Mouse (Mus musculus): ENCODE measurements around the gene Sgsm3. TPM values are rescaled to one million over a fixed set of nuclear protein-coding genes. Genes with fewer than 3 reads are reported as not detected.

The Sgsm3 gene
- polyA plus RNA-seq, 1 experiment from 2014 or later: 29.2 TPM

DNA sequence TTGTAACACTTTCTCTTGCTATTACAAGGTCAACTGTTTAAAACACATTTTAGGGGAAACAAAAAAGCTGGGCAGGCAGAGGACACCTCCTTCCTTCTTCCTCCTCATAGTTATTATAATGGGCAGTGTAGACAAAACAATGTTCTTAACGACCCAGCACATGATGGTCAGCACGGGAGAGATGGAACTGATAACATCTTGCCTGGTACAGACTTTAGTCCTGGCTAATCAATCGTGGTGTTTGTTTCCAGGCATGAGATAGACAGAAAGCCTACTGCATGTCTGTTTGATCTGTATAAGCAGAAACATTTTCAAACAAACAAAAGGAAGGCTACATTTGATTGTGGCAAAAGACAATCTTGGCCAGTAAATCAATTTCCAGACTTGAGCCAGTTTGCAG lies 72.9 kb downstream of the Sgsm3 start:
- Histone ChIP-seq H3K4me1 (ENCODE audit: control insufficient read depth, insufficient read depth, low read length) (0 out of 2 replicates have a peak, but pooled peaks cover 3% of the 10 kb centered on the region), H3K27me3 (ENCODE audit: control insufficient read depth, insufficient read depth, low read length) (no peaks in the 10 kb centered on the region), H3K4me2 (replicated peaks; ENCODE audit: low read depth, low read length) (no peak overlapping the region), H3K4me3 (ENCODE audit: low read depth, low read length) (no peak overlapping the region), H3K9ac (replicated peaks; ENCODE audit: low read depth, low read length) (no peak overlapping the region), H3K27ac (ENCODE audit: low read length) (no peak overlapping the region), H3K36me3 (ENCODE audit: control insufficient read depth, insufficient read depth, low read length) (no peaks in the 10 kb centered on the region), H3K9me3 (ENCODE audit: control insufficient read depth, low read depth, low read length) (no peaks in the 10 kb centered on the region)
- no peak for ATAC-seq (ENCODE audit: insufficient number of reproducible peaks, insufficient read depth, low FRiP score, low read depth)
- WGBS: 16% methylated on average over 3 of the region's 3 CpGs

DNA sequence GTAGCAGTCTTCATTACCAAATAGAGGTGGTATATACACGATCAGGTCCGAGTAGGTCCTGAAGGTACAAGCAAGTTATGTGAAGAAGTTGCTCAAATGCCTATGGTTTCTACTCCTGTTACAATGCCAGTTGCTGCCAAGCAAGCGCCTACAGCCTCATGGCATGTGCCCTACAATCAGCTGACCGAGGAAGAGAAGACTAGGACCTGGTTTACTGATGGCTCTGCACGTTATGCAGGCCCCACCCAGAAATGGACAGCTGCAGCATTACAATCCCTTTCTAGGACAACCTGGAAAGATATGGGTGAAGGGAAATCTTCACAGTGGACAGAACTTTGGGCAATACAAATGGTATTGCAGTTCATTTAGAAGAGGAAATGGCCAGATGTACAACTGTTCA lies 74.9 kb downstream of the Sgsm3 start:
- no peak overlapping the region for H3K4me2 ChIP-seq (replicated peaks; ENCODE audit: low read depth, low read length)
- 91% methylated on average over 5 of the region's 5 CpGs for WGBS
- H3K27ac ChIP-seq (ENCODE audit: low read length): no peak overlapping the region

DNA sequence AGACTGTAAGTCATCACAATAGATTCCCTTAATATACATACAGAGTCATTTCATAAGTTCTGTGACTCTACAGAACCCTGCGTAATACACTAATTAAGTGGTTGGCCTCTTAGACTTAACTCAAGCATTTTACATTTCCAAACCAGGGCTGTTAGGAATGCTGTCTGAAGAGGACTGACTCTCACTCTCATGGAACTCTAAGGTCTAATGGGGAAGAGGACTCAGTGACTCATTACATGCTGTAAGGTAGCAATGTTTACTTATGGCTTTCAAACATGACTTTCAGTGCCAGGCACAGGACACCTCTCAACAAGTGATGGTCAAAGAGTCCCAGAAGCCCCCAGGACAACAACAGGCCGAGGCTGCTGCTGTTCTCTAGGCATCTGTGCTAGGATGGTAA lies 77.9 kb downstream of the Sgsm3 start:
- no peak overlapping the region for H3K4me3 ChIP-seq (ENCODE audit: low read depth, low read length)
- H3K4me1 ChIP-seq (ENCODE audit: control insufficient read depth, insufficient read depth, low read length): 0 out of 2 replicates have a peak, but pooled peaks cover 2% of the 10 kb centered on the region
- no peak overlapping the region for H3K27ac ChIP-seq (ENCODE audit: low read length)
- H3K27me3 ChIP-seq (ENCODE audit: control insufficient read depth, insufficient read depth, low read length): no peaks in the 10 kb centered on the region
- WGBS: 87% methylated on average over 2 of the region's 2 CpGs
- no peak for ATAC-seq (ENCODE audit: insufficient number of reproducible peaks, insufficient read depth, low FRiP score, low read depth)
- H3K4me2 ChIP-seq (replicated peaks; ENCODE audit: low read depth, low read length): no peak overlapping the region
- no peaks in the 10 kb centered on the region for H3K36me3 ChIP-seq (ENCODE audit: control insufficient read depth, insufficient read depth, low read length)
- H3K9ac ChIP-seq (replicated peaks; ENCODE audit: low read depth, low read length): no peak overlapping the region
- H3K9me3 ChIP-seq (ENCODE audit: control insufficient read depth, low read depth, low read length): no peaks in the 10 kb centered on the region

More for the DNA sequence above, 74.9 kb downstream of the Sgsm3 start:
- H3K36me3 ChIP-seq (ENCODE audit: control insufficient read depth, insufficient read depth, low read length): no peaks in the 10 kb centered on the region
- no peaks in the 10 kb centered on the region for H3K9me3 ChIP-seq (ENCODE audit: control insufficient read depth, low read depth, low read length)
- 0 out of 2 replicates have a peak, but pooled peaks cover 3% of the 10 kb centered on the region for H3K4me1 ChIP-seq (ENCODE audit: control insufficient read depth, insufficient read depth, low read length)
- no peak overlapping the region for H3K9ac ChIP-seq (replicated peaks; ENCODE audit: low read depth, low read length)
- H3K4me3 ChIP-seq (ENCODE audit: low read depth, low read length): no peak overlapping the region
- no peaks in the 10 kb centered on the region for H3K27me3 ChIP-seq (ENCODE audit: control insufficient read depth, insufficient read depth, low read length)
- ATAC-seq (ENCODE audit: insufficient number of reproducible peaks, insufficient read depth, low FRiP score, low read depth): no peak

DNA sequence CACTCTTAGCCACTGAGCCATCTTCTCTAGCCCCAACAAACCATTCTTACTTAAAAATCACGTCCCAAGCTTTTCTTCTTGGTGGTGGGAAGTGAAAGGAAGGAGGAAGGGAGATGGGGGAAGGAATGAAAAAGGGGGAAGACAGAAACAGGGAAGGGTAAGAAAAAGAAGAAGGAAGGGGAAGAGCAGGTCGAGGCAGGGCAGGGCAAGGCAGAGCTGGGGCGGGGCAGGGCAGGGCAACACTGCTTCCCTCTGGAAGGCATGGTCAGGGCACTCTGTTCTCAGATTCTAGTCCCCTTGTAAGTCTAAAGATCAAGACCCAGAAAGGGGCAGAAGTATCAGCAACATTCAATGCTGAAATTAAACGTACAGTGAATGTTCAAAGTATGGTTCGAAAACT lies 80.2 kb downstream of the Sgsm3 start:
- WGBS: 87% methylated on average over 5 of the region's 5 CpGs
- H3K4me2 ChIP-seq (replicated peaks; ENCODE audit: low read depth, low read length): no peak overlapping the region

DNA sequence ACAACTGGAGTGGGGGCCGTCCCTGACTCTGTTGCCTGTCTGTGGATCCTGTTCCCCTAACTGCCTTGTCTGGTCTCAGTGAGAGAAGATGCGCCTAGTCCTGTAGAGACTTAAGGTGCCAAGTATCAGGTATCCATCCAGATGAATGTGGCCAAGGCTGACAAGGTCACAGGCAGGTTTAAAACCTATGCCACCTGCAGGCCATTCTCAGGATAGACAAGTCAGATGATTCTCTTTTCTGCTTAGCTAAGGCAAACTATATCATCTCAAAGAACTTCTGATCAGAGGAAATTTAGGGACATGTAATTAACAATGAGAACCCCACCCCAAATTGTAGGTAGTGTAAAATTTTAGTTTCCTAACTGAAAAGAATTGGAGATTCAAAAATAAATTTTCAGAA lies 83.4 kb downstream of the Sgsm3 start:
- H3K9me3 ChIP-seq (ENCODE audit: control insufficient read depth, low read depth, low read length): no peaks in the 10 kb centered on the region

More for the DNA sequence above, 80.2 kb downstream of the Sgsm3 start:
- ATAC-seq (ENCODE audit: insufficient number of reproducible peaks, insufficient read depth, low FRiP score, low read depth): no peak
- Histone ChIP-seq H3K9me3 (ENCODE audit: control insufficient read depth, low read depth, low read length) (no peaks in the 10 kb centered on the region), H3K27ac (ENCODE audit: low read length) (no peak overlapping the region), H3K9ac (replicated peaks; ENCODE audit: low read depth, low read length) (no peak overlapping the region), H3K4me1 (ENCODE audit: control insufficient read depth, insufficient read depth, low read length) (peaks cover 15% of the 10 kb centered on the region), H3K36me3 (ENCODE audit: control insufficient read depth, insufficient read depth, low read length) (no peaks in the 10 kb centered on the region), H3K4me3 (ENCODE audit: low read depth, low read length) (no peak overlapping the region), H3K27me3 (ENCODE audit: control insufficient read depth, insufficient read depth, low read length) (no peaks in the 10 kb centered on the region)

More for the DNA sequence above, 83.4 kb downstream of the Sgsm3 start:
- Histone ChIP-seq H3K4me3 (ENCODE audit: low read depth, low read length) (no peak overlapping the region), H3K27ac (ENCODE audit: low read length) (no peak overlapping the region), H3K27me3 (ENCODE audit: control insufficient read depth, insufficient read depth, low read length) (no peaks in the 10 kb centered on the region), H3K9ac (replicated peaks; ENCODE audit: low read depth, low read length) (no peak overlapping the region), H3K36me3 (ENCODE audit: control insufficient read depth, insufficient read depth, low read length) (no peaks in the 10 kb centered on the region), H3K4me2 (replicated peaks; ENCODE audit: low read depth, low read length) (no peak overlapping the region), H3K4me1 (ENCODE audit: control insufficient read depth, insufficient read depth, low read length) (peaks cover 18% of the 10 kb centered on the region)
- ATAC-seq (ENCODE audit: insufficient number of reproducible peaks, insufficient read depth, low FRiP score, low read depth): no peak
- 83% methylated on average over 2 of the region's 2 CpGs for WGBS

Small RNA genes lying within 50 kb of the gene (microRNA-seq; reads per million reads assigned to microRNA genes)
- 12.2 reads per million, percentile 22 among the genes with 10 or more reads in this experiment for gene Mir5113

Other genes starting within 250 kb of the Sgsm3 start
- 162 and 164 TPM in 2 replicates for gene Adsl, start 29.3 kb upstream of the Sgsm3 start, polyA plus RNA-seq (2014; fragmentation: Nextera tagmentation; extraction: Ambion mirVana)
- 36.1 and 39.3 TPM in 2 replicates for gene Mrtfa, start 213.0 kb downstream of the Sgsm3 start, polyA plus RNA-seq (2014; fragmentation: Nextera tagmentation; extraction: Ambion mirVana)

All from stomach, embryonic 14.5 days (tissue).